Mouse (Mus musculus) liver, postnatal 0 days (tissue): ENCODE measurements at regions not wholly inside any gene's neighbourhood (a gene's known extent, or its start where the extent isn't known, plus 50 kb on each side); places are given as distances from the start of the nearest gene placed in this dataset.

ENCODE experiments used
- CTCF ChIP-seq: sonication (generic); IDR thresholded peaks from 2 replicates; pipeline ENCODE4 v1.5.1; 2016; ENCODE audit warnings: antibody characterized with exemption, low read depth
- EP300 ChIP-seq: IDR thresholded peaks from 2 replicates; pipeline ENCODE4 v1.6.1; 2016; ENCODE audit warnings: antibody characterized with exemption, low read depth, mild to moderate bottlenecking

DNA sequence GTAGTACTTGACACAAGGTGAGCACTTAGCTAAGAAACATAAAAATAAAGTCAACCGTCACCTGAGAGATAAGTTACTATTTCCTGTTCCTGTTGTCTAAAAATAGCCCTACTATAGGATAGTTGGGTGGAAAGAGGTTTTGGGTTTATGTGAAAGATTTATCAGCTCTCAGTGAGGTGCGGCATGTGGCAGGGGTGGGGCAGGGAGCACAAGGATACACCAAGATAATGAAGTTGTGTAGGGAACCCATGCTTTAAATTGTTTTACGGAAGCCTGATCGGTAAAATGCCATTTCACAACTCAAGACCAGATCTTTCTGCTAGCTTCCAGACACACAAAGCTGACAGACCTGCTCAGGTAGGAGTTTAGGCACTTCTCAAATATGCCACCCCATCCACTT, 141.0 kb upstream of the Bcl6 start:
- TF ChIP-seq CTCF, result no peak
- no peak for TF ChIP-seq EP300
